Mouse (Mus musculus) E14TG2a.4 (cell line): ENCODE data around the gene Bst1.

Experiments
- CTCF ChIP-seq: conservative IDR thresholded peaks from 2 replicates; pipeline ENCODE4 v1.5.1; 2014; ENCODE audit warnings: low read length
- POU5F1 ChIP-seq: IDR thresholded peaks from 2 replicates; pipeline ENCODE4 v1.6.1; 2014; ENCODE audit warnings: low read length, borderline replicate concordance

- TF ChIP-seq CTCF (peak; percentile 33; the same call in 1 of the 2 replicates), POU5F1 (no peak)
Measured at GRCm38 (mm10) chr5:43892386-43892785, 73.7 kb downstream of the Bst1 start.
